Mouse (Mus musculus) liver, embryonic 14.5 days (tissue): Measurements from ENCODE around the gene Ptges3l.

ENCODE experiments used
- CTCF ChIP-seq: IDR thresholded peaks from 2 replicates; pipeline ENCODE4 v1.5.1; 2016; ENCODE audit warnings: antibody characterized with exemption, low read depth, control low read depth
- EP300 ChIP-seq: IDR thresholded peaks from 2 replicates; pipeline ENCODE4 v1.6.1; 2016; ENCODE audit warnings: antibody characterized with exemption, low read depth

- TF ChIP-seq CTCF = no peak
- no peak for TF ChIP-seq EP300
These were observed 50.7 kb downstream of the Ptges3l start for GRCm38 (mm10) chr11:101374421-101374938.
